In the genomic region with DNA sequence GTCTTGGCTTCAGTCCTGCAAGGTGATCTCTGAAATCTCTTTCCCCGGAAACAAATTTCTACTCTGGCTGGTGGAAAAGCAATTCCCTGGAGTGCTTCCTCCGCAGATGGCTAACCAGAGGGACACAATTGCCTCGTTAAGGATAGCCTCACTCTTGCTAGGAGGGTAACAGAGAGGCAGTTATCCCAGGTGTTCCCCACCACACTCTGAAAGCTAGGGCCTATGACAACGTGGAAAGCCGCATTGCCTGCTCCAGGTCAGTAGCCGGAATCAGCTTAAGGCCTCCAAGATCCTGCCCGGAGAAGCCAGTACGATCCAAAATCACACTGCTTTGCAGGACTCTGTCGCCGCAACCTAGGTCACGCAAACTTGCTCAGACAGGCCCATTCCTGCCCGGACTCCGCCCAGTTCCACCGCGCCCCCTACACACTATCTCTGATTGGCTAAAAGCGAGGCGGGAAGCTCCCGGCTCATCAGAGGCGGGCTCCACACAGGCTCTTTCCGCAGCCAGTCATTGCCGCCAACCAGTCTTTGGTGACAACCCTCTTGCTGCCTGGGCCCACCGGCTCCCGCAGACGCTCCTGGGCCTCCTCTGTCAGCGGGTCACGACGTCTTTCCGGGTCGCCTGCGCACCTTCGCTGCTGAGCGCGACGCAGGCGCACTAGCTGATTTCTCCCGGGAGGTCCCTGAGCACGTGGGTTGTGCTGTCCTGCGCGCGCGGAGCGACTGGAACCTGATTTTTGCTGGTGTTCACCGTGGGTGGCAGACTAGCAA, we compare ENCODE assay signal across 7 mouse cellular contexts. TPM values are rescaled to one million over a fixed set of nuclear protein-coding genes. Genes with fewer than 3 reads are reported as not detected.
DNase-seq lines count a peak whose midpoint lies in the region; ATAC-seq lines count a peak whose summit lies in the region.

A gene (plus strand): TSS at position 574 of the 774 bp plus-strand sequence.

- H3K9ac ChIP-seq in embryonic facial prominence, embryonic 11.5 days (replicated peaks; ENCODE audit: low read length): peak within 1 kb of the TSS; percentile 70
- H3K9ac ChIP-seq in midbrain, embryonic 13.5 days (replicated peaks): peak within 1 kb of the TSS; percentile 74

- peak within 1 kb of the TSS; percentile 50 for H3K4me3 ChIP-seq in embryonic facial prominence, embryonic 11.5 days (ENCODE audit: low read depth, low read length)
- H3K4me3 ChIP-seq in limb, embryonic 10.5 days: peak within 1 kb of the TSS; percentile 77
- peak within 1 kb of the TSS; percentile 68 for H3K4me3 ChIP-seq in midbrain, embryonic 13.5 days (replicated peaks)

- peak within 1 kb of the TSS; percentile 61 for H3K4me2 ChIP-seq in embryonic facial prominence, embryonic 11.5 days (ENCODE audit: low read depth, low read length)
- H3K4me2 ChIP-seq in midbrain, embryonic 13.5 days (replicated peaks): peak within 1 kb of the TSS; percentile 94

- ATAC-seq in embryonic facial prominence, embryonic 11.5 days (replicated peaks; ENCODE audit: insufficient number of reproducible peaks, low FRiP score, low TSS enrichment, low read depth): peak; percentile 99
- peak; percentile 98 for ATAC-seq in granulocyte monocyte progenitor cell, adult 5-6 weeks (replicated peaks; ENCODE audit: poor library complexity, severe bottlenecking)
- ATAC-seq in midbrain, embryonic 13.5 days: peak; percentile 100

- WGBS in embryonic facial prominence, embryonic 11.5 days: 2% methylated on average over 43 of the region's 43 CpGs
- WGBS in limb, embryonic 10.5 days: 2% methylated on average over 43 of the region's 43 CpGs
- 2% methylated on average over 43 of the region's 43 CpGs for WGBS in midbrain, embryonic 13.5 days

- no peaks in the 10 kb centered on the region for H3K9me3 ChIP-seq in embryonic facial prominence, embryonic 11.5 days (replicated peaks; ENCODE audit: control insufficient read depth, low read length)
- no peaks in the 10 kb centered on the region for H3K9me3 ChIP-seq in limb, embryonic 10.5 days (replicated peaks)
- no peaks in the 10 kb centered on the region for H3K9me3 ChIP-seq in midbrain, embryonic 13.5 days

- no peaks in the 10 kb centered on the region for H3K4me1 ChIP-seq in embryonic facial prominence, embryonic 11.5 days (ENCODE audit: control insufficient read depth, insufficient read depth, low read length)
- H3K4me1 ChIP-seq in limb, embryonic 10.5 days: peaks cover 19% of the 10 kb centered on the region
- H3K4me1 ChIP-seq in midbrain, embryonic 13.5 days (replicated peaks): peaks cover 17% of the 10 kb centered on the region

- no peak within 1 kb of the TSS; the same call in 1 of the 2 replicates for H3K27ac ChIP-seq in embryonic facial prominence, embryonic 11.5 days (replicated peaks; ENCODE audit: low read depth, low read length)
- peak within 1 kb of the TSS; percentile 91 for H3K27ac ChIP-seq in limb, embryonic 10.5 days
- H3K27ac ChIP-seq in midbrain, embryonic 13.5 days: peak within 1 kb of the TSS; percentile 82

- peak; percentile 96 for DNase-seq in adrenal gland, postnatal 14 days
- peak; percentile 95 for DNase-seq in embryonic facial prominence, embryonic 11.5 days (ENCODE audit: low spot score)
- peak; percentile 99 for DNase-seq in kidney, adult 11 months
- peak; percentile 93 for DNase-seq in limb, embryonic 10.5 days (ENCODE audit: low spot score)
- peak; percentile 86 for DNase-seq in spleen, adult 12 weeks (ENCODE audit: low spot score)

- H3K27me3 ChIP-seq in embryonic facial prominence, embryonic 11.5 days (ENCODE audit: control insufficient read depth, insufficient read depth, low read length): no peaks in the 10 kb centered on the region
- H3K27me3 ChIP-seq in limb, embryonic 10.5 days (ENCODE audit: low read depth, poor library complexity, severe bottlenecking): no peaks in the 10 kb centered on the region
- H3K27me3 ChIP-seq in midbrain, embryonic 13.5 days: no peaks in the 10 kb centered on the region

- no peaks in the 10 kb centered on the region for H3K36me3 ChIP-seq in embryonic facial prominence, embryonic 11.5 days (replicated peaks; ENCODE audit: control insufficient read depth, insufficient read depth, low read depth, low read length)
- H3K36me3 ChIP-seq in limb, embryonic 10.5 days: no peaks in the 10 kb centered on the region
- H3K36me3 ChIP-seq in midbrain, embryonic 13.5 days: no peaks in the 10 kb centered on the region

RNA-seq across cellular contexts. Expression of the gene that starts here (rescaled TPM):
- total RNA-seq in adrenal gland, postnatal 14 days (2021): 46.8 and 61.0 TPM in 2 replicates
- polyA plus RNA-seq in embryonic facial prominence, embryonic 11.5 days (2014; fragmentation: Nextera tagmentation; extraction: Ambion mirVana): 85.5 and 85.8 TPM in 2 replicates
- total RNA-seq in granulocyte monocyte progenitor cell, adult 5-6 weeks (2014; fragmentation: Nextera tagmentation): 47.7 and 79.3 TPM in 2 replicates
- total RNA-seq in granulocyte monocyte progenitor cell, adult 5-6 weeks (2017): 106 and 111 TPM in 2 replicates
- polyA plus RNA-seq in limb, embryonic 10.5 days (2016; fragmentation: Nextera tagmentation; extraction: Ambion mirVana): 100 and 121 TPM in 2 replicates
- 33.5 and 33.9 TPM in 2 replicates for polyA plus RNA-seq in midbrain, embryonic 13.5 days (2015; fragmentation: Nextera tagmentation; extraction: Ambion mirVana)
